Mouse (Mus musculus) A20 (cell line): Measurements from ENCODE around the gene Rnf135.

ENCODE experiments used
- DNase-seq: peaks from one replicate; pipeline ENCODE4 v3.0.0-alpha.2; 2011; ENCODE audit warnings: low read depth, low spot score

Rnf135 gene

GRCm38 (mm10) chr11:80163362-80164116, 20.1 kb upstream of the Rnf135 start:
- no peak for DNase-seq

GRCm38 (mm10) chr11:80164224-80164623, 19.4 kb upstream of the Rnf135 start:
- no peak for DNase-seq

- DNase-seq, result no peak
These were observed 15.5 kb upstream of the Rnf135 start for GRCm38 (mm10) chr11:80168121-80168520.

- peak; percentile 49 for DNase-seq
These were observed 14.9 kb upstream of the Rnf135 start for GRCm38 (mm10) chr11:80168611-80169249.

GRCm38 (mm10) chr11:80169629-80170028, 14.0 kb upstream of the Rnf135 start:
- DNase-seq, result peak; percentile 82

GRCm38 (mm10) chr11:80170351-80170750, 13.3 kb upstream of the Rnf135 start:
- no peak for DNase-seq

GRCm38 (mm10) chr11:80171884-80172283, 11.8 kb upstream of the Rnf135 start:
- no peak for DNase-seq

- no peak for DNase-seq
These were observed 9.5 kb upstream of the Rnf135 start for GRCm38 (mm10) chr11:80173963-80174670.

- peak; percentile 42 for DNase-seq
These were observed 6.4 kb upstream of the Rnf135 start for GRCm38 (mm10) chr11:80176911-80177895.

- DNase-seq, result no peak
These were observed 5.3 kb upstream of the Rnf135 start for GRCm38 (mm10) chr11:80178316-80178715.

GRCm38 (mm10) chr11:80181021-80181749, 2.5 kb upstream of the Rnf135 start:
- DNase-seq, result peak; percentile 54

GRCm38 (mm10) chr11:80183054-80183704, 472 bp upstream of the Rnf135 start:
- DNase-seq, result peak; percentile 21

GRCm38 (mm10) chr11:80184531-80185071, 950 bp downstream of the Rnf135 start:
- DNase-seq, result peak; percentile 44

- DNase-seq, result peak; percentile 16
These were observed 1.9 kb downstream of the Rnf135 start for GRCm38 (mm10) chr11:80185441-80185976.

- no peak for DNase-seq
These were observed 6.6 kb downstream of the Rnf135 start for GRCm38 (mm10) chr11:80190280-80190679.

- no peak for DNase-seq
These were observed 10.2 kb downstream of the Rnf135 start for GRCm38 (mm10) chr11:80193827-80194226.

- DNase-seq, result no peak
These were observed 12.7 kb downstream of the Rnf135 start for GRCm38 (mm10) chr11:80196351-80196750.

GRCm38 (mm10) chr11:80199316-80199715, 15.7 kb downstream of the Rnf135 start:
- no peak for DNase-seq

- peak; percentile 23 for DNase-seq
These were observed 16.1 kb downstream of the Rnf135 start for GRCm38 (mm10) chr11:80199773-80200172.
